Mouse (Mus musculus) heart, adult 2 months (tissue): ENCODE data around the gene Cybc1. TPM values are rescaled to one million over a fixed set of nuclear protein-coding genes. Genes with fewer than 3 reads are reported as not detected.

Experiments used
- DNase-seq, 2 experiments: peaks; one replicate each; pipeline ENCODE4 v3.0.0; 2021
- H3K27ac ChIP-seq: fragments of 200-600 bp; 2 replicates; pipeline ENCODE4 v1.8.1; 2022
- H3K27me3 ChIP-seq: fragments of 200-500 bp; 2 replicates; pipeline ENCODE4 v1.6.1; 2012; ENCODE audit warnings: mild to moderate bottlenecking, low read length, inconsistent platforms, mixed read lengths; ENCODE audit not compliant: control insufficient read depth, insufficient read depth
- H3K36me3 ChIP-seq: fragments of 200-500 bp; 2 replicates; pipeline ENCODE4 v1.6.1; 2012; ENCODE audit warnings: low read length, inconsistent platforms; ENCODE audit not compliant: control insufficient read depth, insufficient read depth
- H3K4me1 ChIP-seq: fragments of 200-500 bp; 2 replicates; pipeline ENCODE4 v1.6.1; 2011; ENCODE audit warnings: low read length; ENCODE audit not compliant: control insufficient read depth, insufficient read depth
- H3K4me3 ChIP-seq: fragments of 200-600 bp; 2 replicates; pipeline ENCODE4 v1.8.1; 2022
- H3K79me2 ChIP-seq: fragments of 200-500 bp; replicated peaks from 2 replicates; pipeline ENCODE4 v1.6.1; 2012; ENCODE audit warnings: mild to moderate bottlenecking, inconsistent platforms, low read length, moderate library complexity, mixed read lengths; ENCODE audit not compliant: control insufficient read depth, insufficient read depth
- H3K9ac ChIP-seq: fragments of 200-500 bp; 2 replicates; pipeline ENCODE4 v1.6.1; 2012; ENCODE audit warnings: low read depth, mild to moderate bottlenecking, control low read depth, inconsistent platforms, low read length, mixed read lengths
- CTCF ChIP-seq: fragments of 200-600 bp; IDR thresholded peaks from 2 replicates; pipeline ENCODE4 v1.8.1; 2022; ENCODE audit warnings: antibody characterized with exemption, mild to moderate bottlenecking, moderate library complexity
- EP300 ChIP-seq: fragments of 200-500 bp; IDR thresholded peaks from 2 replicates; pipeline ENCODE4 v1.6.1; 2011; ENCODE audit warnings: low read depth, low read length, control low read depth; ENCODE audit not compliant: insufficient read depth
- POLR2A ChIP-seq: fragments of 200-500 bp; IDR thresholded peaks from 2 replicates; pipeline ENCODE4 v1.6.1; 2011; ENCODE audit warnings: mild to moderate bottlenecking, low read depth, low read length, control low read depth; ENCODE audit not compliant: insufficient read depth
- WGBS: fragments of 180-500 bp; shearing (Covaris S2); methylation state at CpG from one replicate; pipeline ENCODE4 v1.1.7; 2018; 5-methylcytosine and 5-hydroxymethylcytosine counted together
- intact Hi-C: fragments of 180-260 bp; cut with DNase I; formaldehyde crosslinking; loops from one replicate; pipeline ENCODE4 v1.15.1; 2025
- polyA plus RNA-seq: library from polyadenylated mRNA; depleted of rRNA; stranded (reverse); fragments of >200 nt; gene quantifications from 2 replicates; pipeline ENCODE4 v1.2.3, GENCODE M21; 2012
- total RNA-seq, 2 experiments: library from RNA; stranded (reverse); gene quantifications; 2 replicates each; pipeline ENCODE4 v1.2.3; 2021

Gene Cybc1
- total and polyA plus RNA-seq, 3 experiments = 7.6 to 10.4 (median 7.6) TPM

DNA sequence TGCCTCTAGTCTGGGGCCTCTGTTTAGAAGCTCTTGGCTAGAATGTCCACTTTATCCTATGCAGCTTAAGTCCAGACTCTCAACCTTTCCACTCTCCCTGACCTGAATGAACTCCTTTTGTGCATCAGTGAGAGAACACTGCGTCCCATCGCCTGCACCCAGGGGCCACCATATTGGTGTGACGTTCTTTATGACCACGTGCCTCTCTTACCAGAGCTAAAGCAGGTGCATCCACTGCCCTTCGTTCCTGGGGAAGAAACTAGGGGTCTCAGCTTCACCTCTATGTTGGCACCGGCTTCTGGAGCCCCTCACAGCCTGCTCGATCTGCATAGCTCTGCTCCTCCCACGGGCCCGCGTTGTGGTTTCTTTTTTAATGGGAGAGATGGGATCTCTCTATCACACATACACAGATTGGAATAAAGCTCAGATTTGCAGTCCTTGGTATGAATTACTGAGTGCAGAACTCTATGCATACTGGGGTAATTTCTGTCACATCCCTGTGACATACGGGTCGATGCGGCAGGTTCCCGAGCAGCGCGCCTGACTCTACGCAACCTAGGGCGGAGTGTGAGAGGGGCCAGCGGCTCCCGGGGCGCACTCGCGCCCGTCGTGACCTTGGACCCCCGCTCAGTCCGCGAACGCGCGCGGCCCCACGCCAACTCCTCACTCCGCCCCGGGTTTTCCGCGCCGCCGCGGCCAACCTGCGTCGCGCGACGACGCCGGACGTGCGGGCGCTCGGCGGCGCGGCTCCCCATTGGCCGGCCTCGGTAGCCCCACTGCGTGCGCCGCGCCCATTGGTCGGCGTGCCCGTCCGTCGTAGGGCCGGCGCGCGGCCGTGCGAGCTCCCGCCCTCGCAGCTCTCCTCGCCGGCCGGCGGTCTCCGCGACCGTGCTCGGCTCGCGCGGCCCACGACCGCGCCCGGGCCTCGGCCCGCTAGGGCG, 30.3 kb upstream of the Cybc1 start, which contains the start of gene Foxk2:
Gene Foxk2 (plus strand): TSS at position 831 of the 941 bp plus-strand sequence.
- Histone ChIP-seq H3K4me3 (peak within 1 kb of the TSS; percentile 91), H3K79me2 (peaks cover 9% of the 10 kb centered on the region), H3K27ac (peak within 1 kb of the TSS; percentile 86), H3K27me3 (no peaks in the 10 kb centered on the region), H3K4me1 (peaks cover 5% of the 10 kb centered on the region), H3K36me3 (peaks cover 7% of the 10 kb centered on the region; the same call in 1 of the 2 replicates), H3K9ac (peak within 1 kb of the TSS; percentile 97)
- 0 out of 2 replicates have a peak, but pooled peaks have one; percentile 12 for TF ChIP-seq EP300
- peak; percentile 47; the same call in 1 of the 2 replicates for TF ChIP-seq POLR2A
- TF ChIP-seq CTCF = no peak
- intact Hi-C loops = loop anchor here (2.0 to 10.0 kb wide), 2 partner anchors 19 to 425 kb away; no protein-coding TSS in a partner anchor
- peak; percentile 96 for DNase-seq
- WGBS = 4% methylated on average over 91 of the region's 91 CpGs

DNA sequence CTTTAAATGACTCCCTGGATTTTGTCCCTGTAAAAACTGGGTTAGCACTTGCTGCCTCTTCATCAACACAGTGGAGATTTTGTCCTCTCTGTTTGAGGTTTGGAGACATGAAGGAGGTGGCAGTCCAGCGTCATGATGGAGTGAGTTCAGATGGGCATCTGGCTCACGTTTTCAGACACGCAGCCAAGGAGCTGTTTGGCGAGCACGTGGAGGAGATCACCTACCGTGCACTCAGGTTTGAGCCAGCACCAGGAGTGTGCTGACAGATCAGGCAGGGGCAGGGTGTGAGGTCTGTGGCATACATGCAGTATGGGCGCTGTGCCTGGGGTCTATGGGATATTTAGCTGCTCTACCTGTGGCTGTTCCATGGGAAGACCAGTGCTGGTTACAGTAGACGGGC, 21.1 kb upstream of the Cybc1 start:
- Histone ChIP-seq H3K36me3 (no peaks in the 10 kb centered on the region), H3K79me2 (no peaks in the 10 kb centered on the region), H3K27me3 (no peaks in the 10 kb centered on the region), H3K27ac (no peak overlapping the region), H3K9ac (no peak overlapping the region), H3K4me3 (no peak overlapping the region), H3K4me1 (no peaks in the 10 kb centered on the region)
- WGBS = 76% methylated on average over 8 of the region's 8 CpGs
- TF ChIP-seq CTCF (no peak), POLR2A (no peak), EP300 (no peak)
- DNase-seq = no peak
- intact Hi-C loops = no loop called here

DNA sequence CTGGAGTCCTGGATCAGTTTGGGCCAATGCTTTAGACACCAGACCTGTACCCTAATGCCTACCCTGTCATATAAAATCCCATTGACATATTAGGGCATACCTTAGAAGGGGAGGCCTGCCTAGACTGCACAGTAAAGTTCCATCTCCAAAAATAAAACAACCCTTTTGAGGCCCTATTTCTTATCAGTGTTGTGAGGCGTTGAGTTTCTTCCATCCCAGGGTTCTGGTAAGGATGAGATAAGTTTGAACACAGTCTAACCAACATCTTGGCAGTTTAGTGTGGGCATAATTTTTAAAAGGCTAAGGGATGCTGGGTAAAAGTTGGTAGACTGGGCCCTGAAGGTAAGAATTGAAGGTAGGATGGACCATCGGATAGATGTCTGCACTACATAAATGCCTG, 10.5 kb upstream of the Cybc1 start:
- H3K79me2 ChIP-seq = peaks cover 1% of the 10 kb centered on the region; the same call in 1 of the 2 replicates
- 58% methylated on average over 2 of the region's 2 CpGs for WGBS
- intact Hi-C loops = loop anchor here (2.0 kb wide), 1 partner anchor 19 kb away; the partner anchor contains the start of gene Foxk2
- TF ChIP-seq EP300 (no peak), CTCF (no peak), POLR2A (no peak)
- H3K4me3 ChIP-seq = no peak overlapping the region
- peaks cover 4% of the 10 kb centered on the region for H3K4me1 ChIP-seq
- no peaks in the 10 kb centered on the region for H3K27me3 ChIP-seq
- no peak for DNase-seq
- H3K9ac ChIP-seq = no peak overlapping the region
- H3K27ac ChIP-seq = no peak overlapping the region
- peaks cover 27% of the 10 kb centered on the region for H3K36me3 ChIP-seq

DNA sequence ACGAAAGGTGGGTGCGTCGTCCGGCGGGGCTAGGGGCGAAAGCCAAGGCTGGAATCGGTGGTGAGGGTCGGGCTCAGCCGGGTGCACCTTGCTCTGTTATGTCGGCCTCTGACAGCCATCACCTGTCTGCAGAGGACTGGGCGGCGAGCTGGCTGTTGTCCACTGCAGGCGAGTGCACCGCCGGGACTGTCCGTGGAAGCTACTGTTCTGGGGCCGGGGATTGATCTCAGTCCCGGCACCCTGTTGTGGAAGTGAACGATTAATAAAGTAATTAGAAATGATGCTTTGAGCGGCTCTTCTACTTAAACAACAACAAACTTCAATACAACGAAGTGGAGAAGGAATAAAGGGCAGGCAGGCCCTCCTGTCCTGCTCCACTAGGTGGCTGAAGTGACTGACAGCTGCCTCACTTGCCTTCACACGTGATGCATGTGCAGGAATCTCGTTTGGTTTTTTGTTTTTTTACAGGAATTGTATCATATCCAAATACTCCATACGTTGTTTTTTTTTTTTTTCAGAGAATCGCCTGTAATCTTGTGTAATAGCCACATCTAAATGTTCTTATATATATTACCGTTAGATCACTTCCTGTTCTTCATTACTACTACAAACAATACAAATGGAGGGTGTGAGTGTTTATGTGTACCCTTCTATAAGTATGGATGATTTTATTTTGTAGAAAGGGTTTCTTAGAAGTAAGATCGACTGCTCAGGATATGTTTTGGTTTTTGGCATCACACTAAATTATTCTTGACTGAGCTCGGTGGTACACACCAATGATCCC, 8.4 kb upstream of the Cybc1 start:
- DNase-seq = no peak
- intact Hi-C loops = loop anchor here (2.0 kb wide), 1 partner anchor 117 kb away; the partner anchor contains the start of gene Wdr45b
- Histone ChIP-seq H3K79me2 (peaks cover 1% of the 10 kb centered on the region; the same call in 1 of the 2 replicates), H3K27ac (peak overlapping the region; percentile 100), H3K4me1 (peaks cover 4% of the 10 kb centered on the region), H3K36me3 (peaks cover 18% of the 10 kb centered on the region), H3K27me3 (no peaks in the 10 kb centered on the region), H3K9ac (peak overlapping the region; percentile 90), H3K4me3 (peak overlapping the region; percentile 69)
- WGBS = 2% methylated on average over 28 of the region's 28 CpGs
- TF ChIP-seq CTCF (peak; percentile 48), POLR2A (no peak)

DNA sequence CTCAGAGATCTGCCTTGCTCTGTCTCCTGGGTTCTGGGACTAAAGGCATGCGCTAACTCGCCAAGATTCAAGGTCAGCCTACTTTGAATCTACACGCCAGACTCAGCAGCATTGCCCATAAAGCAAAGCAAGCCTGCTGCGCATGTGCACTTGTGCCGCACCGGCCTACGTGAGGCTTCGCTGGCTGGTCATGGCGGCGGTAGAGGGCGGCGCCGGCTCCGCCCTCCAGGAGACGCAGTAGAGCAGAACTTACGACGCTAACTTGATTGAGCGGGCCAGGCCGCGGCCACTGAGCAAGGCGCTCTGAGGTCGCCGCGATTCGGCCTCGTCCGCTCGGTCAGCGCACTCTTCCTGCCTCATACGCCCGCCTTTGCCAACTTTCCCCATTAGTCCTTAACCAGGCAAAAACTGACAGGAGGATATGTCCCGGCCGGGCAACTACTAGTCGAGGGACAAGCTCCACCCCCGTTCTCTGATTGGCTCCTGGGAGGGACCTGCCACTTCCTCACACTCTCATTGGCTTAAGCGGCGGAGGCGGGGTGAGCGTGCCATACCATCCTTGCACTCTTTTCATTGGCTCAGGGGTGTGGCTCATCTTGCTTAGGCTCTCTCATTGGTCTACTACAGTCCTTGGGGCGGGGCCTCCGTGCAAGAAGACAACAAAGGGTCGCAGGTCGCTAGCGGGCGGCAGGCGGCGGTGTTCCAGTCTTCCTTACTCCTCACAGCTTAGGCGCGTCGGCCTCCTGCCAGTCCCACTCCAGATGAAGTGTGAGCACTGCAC, 7.6 kb upstream of the Cybc1 start, which contains the start of gene Narf:
Gene Narf (plus strand): TSS at position 690 of the 781 bp plus-strand sequence.
- Histone ChIP-seq H3K4me1 (peaks cover 4% of the 10 kb centered on the region), H3K9ac (peak within 1 kb of the TSS; percentile 90), H3K79me2 (peaks cover 1% of the 10 kb centered on the region; the same call in 1 of the 2 replicates), H3K4me3 (peak within 1 kb of the TSS; percentile 69), H3K36me3 (peaks cover 18% of the 10 kb centered on the region), H3K27ac (peak within 1 kb of the TSS; percentile 100), H3K27me3 (no peaks in the 10 kb centered on the region)
- TF ChIP-seq EP300 = peak; percentile 73
- TF ChIP-seq CTCF = peak; percentile 48
- TF ChIP-seq POLR2A = peak; percentile 96
- under 1% methylated on average over 50 of the region's 50 CpGs for WGBS
- DNase-seq = peak; percentile 96 to 99
- intact Hi-C loops = loop anchor here (2.0 kb wide), 1 partner anchor 118 kb away; the partner anchor contains the start of gene Wdr45b
